Mouse (Mus musculus): ENCODE data around the gene Ms4a13.

GRCm38 (mm10) chr19:11232348-11232747 lies 35.8 kb upstream of the Ms4a13 start, which contains the start of gene Ms4a12:
- TF ChIP-seq CTCF (IDR thresholded peaks at IDR 0.05; ENCODE audit: low read depth, low read length): no peak
- TF ChIP-seq EP300 (IDR thresholded peaks at IDR 0.05; ENCODE audit: insufficient read depth, low read depth, low read length): no peak
- TF ChIP-seq POLR2A (IDR thresholded peaks at IDR 0.05; ENCODE audit: insufficient read depth, low read length): no peak

All from ES-Bruce4 (cell line).